Mouse (Mus musculus) right cerebral cortex, postnatal 10 days (tissue): ENCODE measurements around the gene Retreg3.
"Not testable (repeated sequence)": the region's sequence is repeated elsewhere in the genome, so short reads cannot be mapped to it uniquely, and the experiment has no call there.

Source experiments
- DNase-seq, 2 experiments: peaks; one replicate each; pipeline ENCODE4 v3.0.0; 2021; ENCODE audit warnings: low spot score in 2 of 2

Gene Retreg3

DNA sequence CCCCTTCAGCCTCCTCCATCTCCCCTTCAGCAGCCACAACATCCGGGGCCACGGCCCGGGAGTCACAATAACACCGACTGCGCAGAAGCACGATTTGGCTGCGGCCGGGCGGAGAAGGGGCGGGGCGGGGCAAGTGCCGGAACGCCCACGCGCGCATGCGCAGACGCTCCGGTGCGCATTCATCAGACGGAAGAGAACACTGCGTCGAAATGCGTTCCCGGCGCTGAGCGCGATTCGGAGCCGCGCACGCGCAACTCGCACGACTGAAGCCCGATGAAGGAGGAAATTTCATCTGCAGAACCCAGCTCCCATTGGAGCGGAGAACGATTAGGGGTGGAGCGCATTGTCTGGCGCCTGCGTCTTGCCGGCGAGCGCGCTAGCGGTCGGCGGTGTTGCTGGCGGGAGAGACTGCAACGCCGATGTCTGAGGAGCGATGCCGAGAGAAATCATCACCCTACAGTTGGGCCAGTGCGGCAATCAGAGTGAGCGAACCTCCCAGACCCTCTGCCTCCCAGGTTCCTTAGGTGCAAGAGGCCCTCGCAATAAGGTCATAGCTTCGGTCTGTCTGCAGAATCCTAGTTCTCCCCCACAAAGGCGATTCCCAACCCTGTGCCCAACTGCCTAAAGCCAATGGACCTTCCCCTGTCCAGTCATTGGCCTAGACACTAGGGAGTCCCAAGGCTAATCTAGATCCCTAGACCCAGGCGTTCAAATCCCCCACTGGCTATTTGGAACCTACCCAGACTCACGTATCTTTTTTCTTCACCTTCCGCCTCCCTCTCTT is at the start of gene Retreg3, which contains the start of gene Tubg1:
Retreg3 (minus strand) TSS at position 133 of the 784 bp plus-strand sequence.
Tubg1 (plus strand) TSS at position 178 of the 784 bp plus-strand sequence.
- DNase-seq: peak; percentile 99 to 100

DNA sequence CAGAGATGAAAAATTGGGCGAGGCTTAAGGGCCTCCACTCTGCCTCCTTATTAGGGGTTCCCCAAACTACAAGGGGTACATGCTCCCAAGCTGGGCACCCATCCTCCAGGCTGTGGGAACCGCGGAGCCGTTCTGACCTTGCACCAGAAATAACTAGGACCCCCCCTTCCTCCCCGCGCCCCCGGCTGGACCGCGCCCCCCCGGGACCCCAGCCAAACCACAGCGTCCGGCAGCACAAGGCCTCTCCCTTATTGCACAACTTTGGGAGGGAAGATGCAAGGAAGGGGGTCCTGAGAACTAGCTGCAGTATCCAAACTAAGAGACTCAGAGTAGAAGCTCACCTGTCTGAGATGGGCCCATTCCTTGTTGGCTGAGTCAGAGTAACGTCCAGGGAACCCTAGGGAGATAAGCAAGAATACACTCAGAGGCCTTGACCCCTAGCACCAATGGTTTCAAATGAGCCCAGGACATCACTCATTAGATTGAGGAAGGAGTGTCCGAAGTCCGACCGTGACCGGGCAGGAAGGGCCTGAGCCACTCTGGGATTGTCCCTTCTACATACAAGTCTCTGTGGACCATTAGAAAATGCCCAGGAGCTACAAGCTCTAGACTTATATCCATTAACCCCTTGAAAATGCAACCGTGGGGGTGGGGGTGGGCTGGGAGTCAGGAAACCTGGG is 48.7 kb upstream of the Retreg3 start:
- DNase-seq: no peak

DNA sequence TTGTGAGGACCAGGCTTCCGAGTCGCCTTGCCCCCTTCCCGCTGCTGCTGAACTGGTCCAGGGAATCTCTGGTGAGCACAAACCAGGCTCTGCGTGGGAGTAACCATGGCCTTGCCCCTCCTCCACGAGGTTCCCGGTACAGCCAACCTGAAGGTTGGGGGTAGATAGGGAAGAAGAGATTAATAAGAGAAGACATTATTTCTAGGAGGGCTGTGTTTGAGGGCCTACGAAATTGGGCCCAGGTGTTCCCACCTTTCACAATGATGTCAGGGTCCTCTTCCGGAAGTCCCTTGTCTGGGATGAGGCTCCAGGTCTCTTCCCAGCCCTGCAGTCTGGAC is 48.2 kb upstream of the Retreg3 start:
- no peak for DNase-seq

DNA sequence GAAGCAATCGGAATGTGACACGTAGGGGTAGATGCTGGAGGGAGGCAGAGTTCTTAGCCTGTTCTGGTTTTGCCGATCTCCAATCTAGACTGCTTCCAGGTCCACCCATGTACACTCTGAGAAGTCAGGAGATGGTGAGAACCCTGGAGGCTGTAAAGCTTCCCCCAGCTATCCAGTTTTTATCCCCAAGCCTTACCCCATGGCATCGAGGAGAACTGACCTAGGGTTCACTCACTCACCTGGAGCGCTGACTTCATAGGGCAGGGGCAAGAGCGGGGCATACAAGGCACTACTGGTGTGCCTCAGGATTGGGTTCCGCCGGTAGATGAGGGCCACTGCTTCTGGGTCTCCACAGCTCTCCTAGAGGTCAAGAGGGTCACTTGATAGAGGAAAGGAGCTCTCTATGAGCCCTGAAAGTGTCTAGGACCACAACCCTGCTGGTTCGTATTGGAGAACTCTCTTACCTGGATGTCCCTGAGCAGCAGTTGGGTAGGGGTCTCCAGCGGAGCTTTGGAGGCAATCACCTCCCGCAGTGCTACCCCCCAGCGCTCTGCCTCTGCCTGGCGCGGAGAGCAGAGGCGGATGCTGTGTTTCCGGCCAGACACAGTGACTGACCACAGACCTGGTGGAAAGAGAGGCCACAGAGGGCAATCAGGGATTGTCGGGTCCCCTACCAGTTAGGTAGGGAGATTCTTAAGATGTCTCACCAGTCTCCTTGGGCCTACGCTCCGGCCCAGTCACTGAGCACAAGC is 47.7 kb upstream of the Retreg3 start:
- DNase-seq: no peak

DNA sequence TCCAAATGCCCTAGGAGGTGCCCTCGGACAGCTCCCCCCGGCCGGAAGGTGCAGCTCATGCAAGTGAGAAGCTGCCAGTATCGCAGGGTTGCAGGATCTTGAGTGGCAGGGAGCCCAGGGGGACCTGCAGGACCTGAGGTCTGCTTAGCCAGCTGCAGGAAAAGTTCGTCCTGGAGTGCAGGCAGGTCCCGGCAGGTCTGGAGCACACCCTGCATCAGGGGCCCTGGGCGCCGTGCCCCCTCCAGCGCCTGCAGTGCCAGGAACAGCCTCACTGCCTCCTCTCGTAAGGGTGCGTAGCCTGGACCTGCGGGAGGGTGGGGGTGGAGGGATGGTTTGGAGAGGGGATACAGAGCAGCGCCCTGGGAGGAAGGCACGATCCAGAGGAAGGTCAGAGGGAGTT is 46.7 kb upstream of the Retreg3 start:
- no peak for DNase-seq

DNA sequence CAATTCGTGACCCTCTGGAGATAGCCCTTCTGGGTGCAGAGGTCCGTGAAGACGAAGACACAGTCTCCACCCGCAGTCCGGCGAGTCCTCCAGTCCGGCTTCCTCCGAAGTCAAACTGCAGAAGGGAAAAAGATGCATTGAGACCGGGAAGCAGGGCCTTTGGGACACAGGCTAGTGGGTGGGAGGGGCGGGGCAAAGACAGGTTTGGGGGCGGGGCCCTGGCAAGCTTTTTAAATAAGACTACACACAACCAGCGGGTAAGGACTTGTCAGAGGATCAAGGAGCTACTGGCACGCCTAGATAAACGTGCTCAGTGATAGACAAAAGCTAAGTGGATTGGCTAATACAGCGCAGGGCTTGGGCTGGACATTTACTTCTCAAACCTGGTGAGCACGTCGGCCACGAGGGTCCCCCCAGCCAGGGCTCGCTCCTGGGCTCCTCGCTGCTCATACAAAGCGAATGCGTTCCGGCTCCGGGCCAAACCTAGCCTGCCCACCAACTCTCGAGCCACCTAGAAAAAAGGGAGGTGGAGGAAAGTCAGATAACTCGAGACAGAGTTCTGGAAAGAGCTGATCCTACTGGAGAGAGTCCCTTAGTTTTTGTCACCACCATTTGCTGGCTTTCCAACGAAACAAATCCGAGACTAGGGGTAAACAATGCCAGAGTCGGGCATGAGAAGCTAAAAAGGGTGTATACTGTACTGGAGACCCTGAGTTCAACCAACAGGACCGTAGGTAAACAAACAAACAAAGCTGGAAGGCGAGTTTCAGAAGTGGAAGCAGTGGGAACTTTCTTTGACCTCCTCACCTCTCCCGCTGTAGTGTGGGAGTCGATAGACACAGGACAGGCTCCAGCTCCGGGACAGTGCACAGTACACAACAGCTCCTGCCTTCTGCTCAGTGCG is 45.2 kb upstream of the Retreg3 start:
- DNase-seq: peak in 1 of 2 experiments; percentile 24

DNA sequence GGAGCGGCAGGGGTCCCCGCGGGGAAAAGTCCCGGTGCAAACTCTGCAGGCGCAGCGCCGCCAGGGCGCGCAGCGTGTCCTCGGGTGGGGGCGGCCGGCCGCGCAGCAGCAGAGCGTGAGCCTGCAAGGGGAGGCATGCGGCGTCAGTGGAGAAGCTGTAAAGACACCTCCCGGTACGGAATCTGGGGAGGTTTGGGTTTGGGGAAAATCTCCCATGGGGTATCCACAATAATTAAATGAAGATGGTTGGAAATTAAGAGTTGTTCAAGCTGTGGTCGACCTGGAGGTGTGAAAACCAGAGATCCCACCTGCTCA is 44.6 kb upstream of the Retreg3 start:
- DNase-seq: no peak

DNA sequence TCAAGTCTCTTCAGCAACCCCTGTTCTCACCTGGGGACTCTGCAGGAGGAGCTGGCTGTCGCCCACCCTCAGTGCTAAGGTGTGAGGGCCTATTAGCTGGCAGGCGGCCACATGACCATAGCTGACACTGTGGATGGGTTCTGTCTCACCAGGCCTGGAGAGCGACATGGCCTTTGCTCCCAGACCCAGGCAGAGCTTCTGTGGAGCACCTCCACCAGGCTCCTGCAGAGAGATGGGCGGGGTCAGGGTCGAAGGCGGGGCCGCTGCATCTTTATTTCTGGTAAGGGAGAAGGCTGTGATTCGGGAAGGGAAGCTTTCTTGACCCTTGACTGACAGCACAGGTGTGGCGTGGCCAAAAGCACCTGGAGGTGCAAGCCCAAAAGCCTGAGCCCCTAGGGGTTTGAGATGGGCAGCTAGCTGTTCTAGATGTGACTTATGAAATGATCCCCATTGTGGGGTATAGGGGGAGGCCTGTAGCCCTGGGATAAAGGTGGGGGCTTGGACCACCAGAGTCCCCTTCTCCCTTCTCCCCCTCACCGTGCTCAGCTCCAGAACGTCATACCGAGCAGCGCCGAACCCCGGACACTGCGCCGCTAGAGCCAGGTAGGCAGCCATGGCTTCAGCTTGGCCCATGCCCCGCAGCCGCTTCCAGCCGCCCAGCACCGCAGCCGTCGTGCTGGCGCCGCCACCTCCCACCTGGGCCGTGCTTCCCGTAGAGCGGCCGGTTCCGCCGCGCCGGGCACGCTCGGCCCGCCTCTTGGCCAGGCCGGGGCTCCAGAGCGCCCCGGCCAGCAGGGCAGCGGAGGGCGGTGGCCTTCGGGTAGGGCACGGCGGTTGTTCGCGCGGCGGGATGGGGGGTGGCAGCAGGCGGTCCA is 44.0 kb upstream of the Retreg3 start:
- no peak for DNase-seq

DNA sequence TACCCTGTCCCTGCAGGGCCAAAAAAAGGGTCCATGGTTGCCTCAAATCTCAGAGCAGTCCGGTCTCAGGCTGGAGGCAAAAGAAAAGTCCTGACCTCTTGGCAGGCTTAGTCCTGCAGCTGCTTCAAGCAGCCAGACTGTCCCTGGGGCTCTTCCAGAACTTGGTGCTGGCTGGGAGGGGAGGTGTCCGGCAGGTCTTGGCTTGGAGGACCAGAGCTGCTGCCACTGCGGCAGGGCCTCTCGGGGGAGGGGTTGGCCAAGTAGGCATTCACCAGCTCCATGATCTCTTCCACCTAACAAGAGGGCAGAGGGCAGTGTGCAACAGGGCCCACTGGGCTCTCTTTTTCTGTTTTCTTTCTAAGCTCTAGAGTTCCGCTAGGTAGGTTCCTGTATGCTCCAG is 43.1 kb upstream of the Retreg3 start:
- peak; percentile 64 to 71 for DNase-seq

DNA sequence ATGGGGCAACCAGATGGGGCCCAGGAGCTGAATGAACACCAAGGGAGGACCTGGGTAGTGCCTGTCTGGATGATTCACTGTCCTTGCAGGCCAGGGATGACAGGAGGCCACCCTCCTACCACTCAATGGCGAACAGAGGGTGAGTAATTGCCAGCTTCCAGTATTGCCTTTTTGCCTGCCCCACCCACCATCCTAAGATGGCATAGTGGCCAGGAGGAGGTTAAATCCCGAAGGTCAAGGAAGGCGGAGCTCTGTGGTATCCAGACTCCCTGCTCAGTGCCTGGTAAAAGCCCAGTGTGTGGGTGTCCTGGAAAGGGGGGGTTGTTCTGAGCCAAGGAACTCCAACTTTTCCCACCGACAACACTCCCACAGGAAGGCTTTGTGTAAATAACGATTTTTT is 42.6 kb upstream of the Retreg3 start:
- DNase-seq: no peak

DNA sequence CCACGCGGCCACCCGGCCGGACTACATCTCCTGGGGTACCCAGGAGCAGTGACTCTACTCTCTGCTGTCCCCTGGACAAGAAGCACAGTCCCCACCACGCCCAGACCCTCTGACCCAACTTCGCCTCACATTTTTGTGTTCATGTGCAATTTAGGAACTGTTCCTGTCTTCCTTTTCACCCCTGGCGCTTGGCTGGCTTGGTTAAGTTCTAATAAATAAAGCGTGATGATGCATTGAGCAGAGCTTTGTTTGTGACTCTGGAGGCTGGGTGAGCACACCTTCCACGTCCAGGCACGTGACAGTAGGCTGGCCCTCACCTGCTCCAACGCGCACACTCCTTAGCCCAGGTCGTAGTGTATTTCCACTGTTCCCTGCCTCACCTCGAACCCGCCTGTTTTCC is 41.9 kb upstream of the Retreg3 start:
- DNase-seq: no peak

DNA sequence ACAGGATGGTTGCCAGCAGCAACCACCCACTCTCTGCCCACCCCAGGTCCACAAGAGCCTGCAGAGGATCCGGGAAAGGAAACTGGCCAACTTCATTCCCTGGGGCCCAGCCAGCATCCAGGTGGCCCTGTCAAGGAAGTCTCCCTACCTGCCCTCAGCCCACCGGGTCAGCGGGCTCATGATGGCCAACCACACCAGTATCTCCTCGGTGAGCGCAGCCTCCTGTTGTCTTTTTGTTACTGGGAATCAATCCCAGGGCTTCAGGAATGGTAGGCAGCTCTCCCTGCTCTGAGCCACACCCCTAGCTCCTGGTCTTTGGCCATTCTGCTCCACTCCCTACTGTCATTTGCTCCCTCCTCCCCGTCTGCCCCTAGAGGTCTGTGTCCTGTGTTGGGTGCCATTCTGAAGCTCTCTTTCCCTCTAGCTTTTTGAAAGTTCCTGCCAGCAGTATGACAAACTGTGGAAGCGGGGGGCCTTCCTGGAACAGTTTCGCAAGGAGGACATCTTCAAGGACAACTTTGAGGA is 41.4 kb upstream of the Retreg3 start:
- not testable (repeated sequence) for DNase-seq

DNA sequence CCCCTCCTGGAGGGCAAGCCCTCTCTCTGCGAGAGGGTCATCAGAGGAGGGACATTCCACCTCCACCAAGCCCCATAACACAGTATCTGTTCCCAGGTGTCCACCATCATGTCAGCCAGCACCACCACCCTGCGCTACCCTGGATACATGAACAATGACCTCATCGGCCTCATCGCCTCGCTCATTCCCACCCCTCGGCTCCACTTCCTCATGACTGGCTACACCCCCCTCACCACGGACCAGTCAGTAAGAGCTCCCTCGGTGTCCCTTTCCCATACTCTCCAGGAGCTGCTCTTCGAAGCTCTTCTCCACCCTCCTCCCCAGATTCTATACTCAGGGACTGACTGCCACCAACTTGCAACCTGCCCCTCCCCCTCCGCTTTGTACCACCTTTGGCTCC is 40.5 kb upstream of the Retreg3 start:
- not testable (repeated sequence) for DNase-seq

DNA sequence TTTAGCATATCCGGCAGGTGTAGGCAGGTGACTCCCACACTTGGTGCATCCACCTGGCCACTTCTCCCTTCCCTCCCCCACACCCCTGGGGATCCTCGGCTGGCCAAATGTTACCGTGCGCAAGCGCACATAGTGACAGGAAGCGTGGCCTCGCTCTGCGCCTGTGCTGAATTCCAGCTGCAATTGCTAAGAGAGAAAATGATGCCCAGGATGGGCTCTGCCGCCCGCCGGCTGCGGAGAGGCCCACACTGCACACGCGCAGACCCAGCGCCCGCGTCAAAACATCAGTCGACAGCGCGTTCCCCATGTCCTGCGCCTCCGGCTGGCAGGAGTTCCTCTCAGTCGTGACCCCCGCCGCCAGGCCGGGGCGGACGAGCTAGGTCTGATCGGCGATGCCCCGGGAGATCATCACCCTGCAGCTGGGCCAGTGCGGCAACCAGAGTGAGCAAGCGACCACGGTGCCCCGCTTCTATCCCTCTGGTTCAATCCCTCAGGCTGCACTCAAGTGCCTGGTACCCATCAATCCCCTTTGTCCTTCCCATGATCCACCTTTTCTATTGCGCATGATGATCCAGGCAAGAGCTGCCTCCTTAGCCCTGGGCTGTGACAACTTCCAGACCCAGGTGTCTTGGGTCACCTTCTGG is 36.2 kb upstream of the Retreg3 start, which contains the start of gene Tubg2:
Tubg2 (plus strand) TSS at position 180 of the 644 bp plus-strand sequence.
- peak; percentile 87 to 89 for DNase-seq

DNA sequence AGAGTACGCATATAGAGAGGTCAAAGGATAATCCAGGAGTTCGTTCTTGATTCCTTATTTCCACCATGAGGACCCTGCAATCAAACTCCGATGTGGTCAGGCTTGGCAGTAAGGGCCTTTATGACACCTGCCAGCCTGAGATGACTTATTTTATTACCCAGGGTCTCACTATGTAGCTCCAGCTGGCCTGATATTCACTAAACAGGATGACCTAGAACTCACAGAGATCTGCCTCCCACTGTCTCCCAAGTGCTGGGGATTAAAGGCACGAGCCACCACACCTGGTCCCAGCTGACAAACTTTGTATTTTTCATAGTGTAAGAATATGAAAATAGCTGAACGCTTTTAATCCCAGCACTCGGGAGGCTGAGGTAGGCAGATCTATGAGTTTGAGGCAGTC is 35.5 kb upstream of the Retreg3 start:
- no peak for DNase-seq

DNA sequence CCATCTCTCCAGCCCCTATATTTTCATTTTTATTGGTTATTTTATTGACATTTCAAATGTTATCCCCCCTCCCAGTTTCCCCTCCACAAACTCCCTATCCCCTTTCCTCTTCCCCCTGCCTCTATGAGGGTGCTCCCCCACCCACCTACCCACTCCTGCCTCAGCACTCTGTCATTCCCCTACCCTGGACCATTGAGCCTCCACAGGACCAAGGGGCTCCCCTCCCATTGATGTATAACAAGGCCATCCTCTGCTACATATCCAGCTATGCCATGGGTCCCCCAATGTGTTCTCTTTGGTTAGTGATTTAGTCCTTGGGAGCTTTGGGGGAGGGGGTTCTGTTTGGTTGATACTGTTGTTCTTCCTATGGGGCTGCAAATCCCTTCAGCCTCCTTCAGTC is 35.0 kb upstream of the Retreg3 start:
- no peak for DNase-seq

DNA sequence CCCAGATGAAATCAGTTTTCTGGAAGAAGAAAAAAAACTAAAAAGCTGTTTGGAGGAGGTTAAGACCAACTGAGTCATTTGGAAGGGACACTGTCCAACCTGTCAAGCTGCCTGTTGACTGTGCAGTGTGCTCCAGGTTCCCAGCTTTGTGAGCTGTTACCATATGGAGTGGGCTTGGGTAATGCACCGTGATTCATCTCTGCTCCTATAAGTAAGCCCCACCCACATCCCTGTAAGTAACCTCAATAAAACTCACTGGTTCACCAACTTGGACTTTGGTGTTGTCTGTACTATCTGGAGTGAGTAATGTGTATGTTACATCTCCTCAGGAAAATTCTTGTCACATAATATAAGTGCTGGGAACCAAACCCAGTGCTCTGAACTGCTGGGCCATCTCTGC is 33.1 kb upstream of the Retreg3 start:
- no peak for DNase-seq

DNA sequence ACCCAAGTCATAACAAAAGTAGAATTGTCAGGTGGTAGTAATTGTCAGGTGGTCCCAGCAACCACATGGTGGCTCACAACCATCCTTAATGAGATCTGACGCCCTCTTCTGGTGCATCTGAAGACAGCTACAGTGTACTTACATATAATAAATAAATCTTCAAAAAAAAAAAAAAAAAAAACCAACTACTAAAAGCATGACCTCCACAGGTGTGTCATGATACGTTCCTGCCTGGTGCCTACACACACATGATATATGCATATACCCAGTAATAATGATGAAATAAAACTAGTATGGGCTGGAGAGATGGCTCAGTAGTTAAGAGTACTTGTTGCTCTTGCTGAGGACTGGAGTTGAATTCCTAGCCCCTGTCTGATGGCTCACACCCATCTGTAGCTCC is 31.4 kb upstream of the Retreg3 start:
- no peak for DNase-seq

DNA sequence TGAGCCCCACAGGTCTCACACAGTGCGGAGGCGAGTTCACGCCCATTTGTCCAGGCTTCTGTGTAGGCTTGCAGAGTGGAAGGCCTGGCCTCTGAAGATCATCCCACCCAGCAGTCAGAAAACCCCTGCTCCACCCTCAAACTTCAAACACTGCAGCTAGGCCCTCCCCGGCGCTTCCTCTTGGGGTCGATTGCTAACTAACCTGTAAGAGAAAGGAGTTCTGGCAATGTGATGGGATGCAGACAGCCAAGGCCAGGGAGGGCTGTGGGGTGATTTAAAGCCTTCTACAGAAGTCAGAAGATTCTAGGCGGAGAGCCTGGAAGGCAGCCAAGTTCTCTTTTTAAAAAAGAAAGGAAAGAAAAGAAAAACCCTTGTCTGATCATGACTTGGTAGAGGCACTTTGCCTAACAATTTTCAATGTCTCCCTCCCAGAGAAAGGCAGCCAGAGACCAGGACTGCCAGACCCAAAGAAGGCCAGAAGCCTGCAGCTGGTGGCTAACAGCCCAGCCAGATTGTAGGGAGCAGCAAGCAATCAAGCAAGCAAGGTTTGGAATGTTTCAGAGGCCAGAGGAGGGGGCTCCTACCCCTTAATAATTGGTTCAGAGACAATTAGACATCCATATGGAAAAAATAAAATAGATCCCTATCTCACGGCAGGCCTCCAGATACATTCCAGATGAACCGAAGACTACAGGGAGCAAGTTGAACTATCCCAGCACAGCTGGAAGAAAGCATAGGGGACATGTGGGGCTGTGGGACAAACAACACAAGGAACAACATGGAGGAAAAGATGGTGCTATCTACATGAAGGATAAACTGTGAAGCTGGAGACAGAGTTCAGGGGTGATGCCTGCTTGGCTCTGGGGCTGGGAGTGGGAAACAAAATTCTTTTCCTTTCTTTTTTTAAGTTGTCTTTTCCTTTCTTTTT is 29.7 kb upstream of the Retreg3 start:
- no peak for DNase-seq
